Mouse (Mus musculus) embryonic facial prominence, embryonic 14.5 days (tissue): ENCODE data around the gene Sypl. TPM values are rescaled to one million over a fixed set of nuclear protein-coding genes. Genes with fewer than 3 reads are reported as not detected.

Experiments used
- ATAC-seq: fragments of 200-750 bp; cut with Nextera tagmentation; 2 replicates; pipeline ENCODE4 v1.8.0; 2017; ENCODE audit warnings: low read depth, moderate number of reproducible peaks, moderate TSS enrichment
- DNase-seq: peaks from one replicate; pipeline ENCODE4 v3.0.0-alpha.2; 2015; ENCODE audit warnings: low spot score
- H3K27ac ChIP-seq: fragments of 300-500 bp; sonication (generic); replicated peaks from 2 replicates; pipeline ENCODE4 v1.5.1; 2014; ENCODE audit warnings: low read depth, mild to moderate bottlenecking, low read length, moderate library complexity
- H3K27me3 ChIP-seq: fragments of 300-500 bp; sonication (generic); replicated peaks from 2 replicates; pipeline ENCODE4 v1.6.1; 2014; ENCODE audit warnings: low read length; ENCODE audit not compliant: control insufficient read depth, insufficient read depth
- H3K36me3 ChIP-seq: fragments of 300-500 bp; sonication (generic); 2 replicates; pipeline ENCODE4 v1.6.1; 2014; ENCODE audit warnings: low read length, mixed read lengths; ENCODE audit not compliant: control insufficient read depth, insufficient read depth
- H3K4me1 ChIP-seq: fragments of 300-500 bp; sonication (generic); 2 replicates; pipeline ENCODE4 v1.6.1; 2014; ENCODE audit warnings: antibody characterized with exemption, low read length; ENCODE audit not compliant: control insufficient read depth, insufficient read depth
- H3K4me2 ChIP-seq: fragments of 300-500 bp; sonication (generic); 2 replicates; pipeline ENCODE4 v1.6.1; 2014; ENCODE audit warnings: low read depth, mild to moderate bottlenecking, low read length, moderate library complexity, mixed read lengths
- H3K4me3 ChIP-seq: fragments of 300-500 bp; sonication (generic); 2 replicates; pipeline ENCODE4 v1.5.1; 2014; ENCODE audit warnings: low read depth, mild to moderate bottlenecking, low read length
- H3K9ac ChIP-seq: fragments of 300-500 bp; sonication (generic); 2 replicates; pipeline ENCODE4 v1.6.1; 2014; ENCODE audit warnings: low read depth, mild to moderate bottlenecking, low read length, moderate library complexity, mixed read lengths
- H3K9me3 ChIP-seq: fragments of 300-500 bp; sonication (generic); 2 replicates; pipeline ENCODE4 v1.6.1; 2016; ENCODE audit warnings: low read length; ENCODE audit not compliant: control insufficient read depth
- WGBS: fragments of 180-500 bp; shearing (Covaris S2); extraction: QIAGEN DNeasy Blood & Tissue Kit; methylation state at CpG from one replicate; pipeline ENCODE4 v1.1.7; 2014; 5-methylcytosine and 5-hydroxymethylcytosine counted together
- polyA plus RNA-seq: library from polyadenylated mRNA; unstranded; fragments of >200 nt; fragmentation: Nextera tagmentation; extraction: Ambion mirVana; gene quantifications from 2 replicates; pipeline ENCODE4 v1.2.1, GENCODE M21; 2014

Gene Sypl
- polyA plus RNA-seq, 1 experiment from 2014 or later, result 119 TPM

DNA sequence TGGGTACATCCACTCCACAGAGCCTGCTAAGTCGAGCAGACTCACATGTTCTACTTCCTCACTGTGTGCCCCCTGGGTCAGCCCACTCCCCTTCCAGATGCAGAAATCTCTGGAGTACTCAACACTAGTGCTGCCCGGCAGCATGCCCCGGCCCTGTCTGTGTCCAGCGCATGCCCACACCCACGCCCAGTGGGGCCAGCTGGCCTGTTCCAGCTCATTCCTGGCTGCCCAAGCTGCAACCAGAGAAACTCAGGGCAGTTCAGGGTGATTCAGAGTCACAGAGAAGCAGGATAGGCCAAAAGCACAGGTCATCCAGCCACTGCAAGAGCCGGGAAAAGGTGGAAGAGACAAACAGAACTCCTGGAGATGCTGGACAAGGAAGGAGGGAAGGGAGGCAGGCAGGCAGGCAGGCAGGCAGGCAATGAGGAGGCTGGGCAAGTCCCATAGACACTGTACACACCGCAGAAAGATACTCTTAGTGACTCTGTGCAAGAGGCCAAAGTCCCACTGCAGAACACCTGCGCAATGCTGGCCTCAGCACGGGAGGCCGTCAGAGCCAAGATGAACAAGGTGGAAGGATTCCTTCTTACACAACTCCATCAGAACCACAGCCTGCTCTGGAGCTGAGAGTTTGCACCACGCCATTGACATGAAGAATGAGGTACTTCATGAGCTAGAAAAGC is 23.7 kb upstream of the Sypl start:
- no peak overlapping the region for H3K4me3 ChIP-seq
- H3K9ac ChIP-seq, result no peak overlapping the region
- H3K4me2 ChIP-seq, result no peak overlapping the region
- no peak for ATAC-seq
- H3K4me1 ChIP-seq, result peaks cover 15% of the 10 kb centered on the region
- no peak for DNase-seq
- no peaks in the 10 kb centered on the region for H3K36me3 ChIP-seq
- H3K9me3 ChIP-seq, result no peaks in the 10 kb centered on the region
- 80% methylated on average over 11 of the region's 11 CpGs for WGBS
- H3K27ac ChIP-seq, result no peak overlapping the region
- no peaks in the 10 kb centered on the region for H3K27me3 ChIP-seq

DNA sequence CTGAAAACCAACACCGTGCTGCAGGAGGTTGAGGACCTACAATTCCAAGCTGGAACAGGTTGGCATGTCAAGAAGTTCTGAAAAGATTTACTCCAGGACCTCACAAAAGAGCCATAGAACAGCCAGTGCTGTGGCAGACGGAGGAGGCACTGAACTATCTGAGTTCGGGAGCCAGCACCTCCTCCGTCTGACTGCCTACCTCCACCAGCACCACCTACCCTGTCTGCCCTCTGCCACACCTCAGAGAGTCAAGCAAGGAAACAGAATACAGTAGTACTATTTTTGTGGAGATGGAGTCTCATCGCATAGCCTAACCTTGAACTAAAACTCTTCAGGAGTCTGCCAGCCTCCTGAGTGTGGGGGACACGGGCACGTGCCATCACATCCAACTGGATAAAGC is 23.1 kb upstream of the Sypl start:
- no peaks in the 10 kb centered on the region for H3K27me3 ChIP-seq
- H3K9me3 ChIP-seq, result no peaks in the 10 kb centered on the region
- no peak overlapping the region for H3K4me2 ChIP-seq
- H3K4me3 ChIP-seq, result no peak overlapping the region
- peaks cover 15% of the 10 kb centered on the region for H3K4me1 ChIP-seq
- DNase-seq (no peak), ATAC-seq (no peak)
- WGBS, result 78% methylated on average over 7 of the region's 7 CpGs
- H3K27ac ChIP-seq, result no peak overlapping the region
- no peaks in the 10 kb centered on the region for H3K36me3 ChIP-seq
- H3K9ac ChIP-seq, result no peak overlapping the region

DNA sequence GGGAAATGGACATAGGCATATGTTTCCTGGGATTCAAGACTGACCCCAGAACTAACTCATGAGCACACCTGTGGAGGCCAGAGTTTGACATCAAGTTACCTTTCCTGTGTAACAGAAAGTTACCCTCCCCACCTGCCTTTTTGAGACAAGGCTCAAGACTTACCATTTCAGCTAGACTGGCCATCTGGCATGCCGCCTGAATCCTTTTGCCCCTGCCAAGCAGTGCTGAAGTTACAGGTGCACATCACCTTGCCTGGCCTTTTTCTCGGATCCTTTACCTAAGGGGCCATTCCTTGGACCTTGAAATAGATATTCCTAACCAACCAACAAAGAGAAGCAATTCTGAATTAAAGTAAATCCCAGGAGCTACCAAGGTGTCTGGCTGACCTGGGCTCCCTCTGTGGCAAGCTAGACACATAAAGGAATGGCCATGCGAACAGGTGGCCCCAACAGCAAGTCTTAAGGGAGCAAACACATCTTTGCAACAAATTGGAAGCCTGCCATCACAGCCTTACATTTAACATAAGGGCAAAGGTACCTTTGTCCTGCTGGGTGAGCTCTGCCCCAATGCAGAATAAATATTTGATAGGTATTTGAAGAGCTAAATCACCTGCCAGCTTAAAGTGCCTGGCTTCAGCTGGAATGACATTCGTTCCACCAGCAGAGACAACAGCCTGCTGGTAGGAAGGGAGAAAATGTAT is 17.3 kb upstream of the Sypl start:
- H3K36me3 ChIP-seq, result no peaks in the 10 kb centered on the region
- H3K4me2 ChIP-seq, result no peak overlapping the region
- no peaks in the 10 kb centered on the region for H3K4me1 ChIP-seq
- DNase-seq (no peak), ATAC-seq (no peak)
- no peak overlapping the region for H3K27ac ChIP-seq
- no peak overlapping the region for H3K9ac ChIP-seq
- no peaks in the 10 kb centered on the region for H3K9me3 ChIP-seq
- H3K27me3 ChIP-seq, result no peaks in the 10 kb centered on the region
- no peak overlapping the region for H3K4me3 ChIP-seq
- whole genome bisulfite sequencing, result 72% methylated on average over 4 of the region's 4 CpGs

DNA sequence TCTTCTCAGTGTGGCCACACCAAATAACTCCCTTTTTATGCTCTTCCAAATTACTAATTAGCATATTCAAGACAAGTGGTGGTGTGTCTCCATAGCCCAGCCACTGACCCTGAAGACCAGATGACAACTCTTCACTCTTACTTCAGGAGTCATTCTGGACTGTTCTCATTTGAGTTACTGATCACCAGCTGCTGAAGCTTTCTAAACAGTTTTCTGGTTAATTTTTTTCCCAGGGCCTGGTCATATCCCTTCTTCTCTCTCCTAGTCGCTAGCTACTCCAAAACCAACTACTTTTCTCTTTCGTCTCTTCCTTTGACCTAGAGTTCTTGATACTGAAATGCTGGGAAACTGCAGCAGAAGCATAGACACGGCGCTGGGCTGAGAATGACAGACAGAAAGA is 12.6 kb upstream of the Sypl start:
- H3K4me2 ChIP-seq, result no peak overlapping the region
- whole genome bisulfite sequencing, result 79% methylated on average over 4 of the region's 4 CpGs
- no peak overlapping the region for H3K4me3 ChIP-seq
- DNase-seq (no peak), ATAC-seq (no peak)
- no peaks in the 10 kb centered on the region for H3K36me3 ChIP-seq
- H3K9me3 ChIP-seq, result no peaks in the 10 kb centered on the region
- no peak overlapping the region for H3K9ac ChIP-seq
- no peaks in the 10 kb centered on the region for H3K27me3 ChIP-seq
- H3K27ac ChIP-seq, result no peak overlapping the region
- H3K4me1 ChIP-seq, result no peaks in the 10 kb centered on the region

DNA sequence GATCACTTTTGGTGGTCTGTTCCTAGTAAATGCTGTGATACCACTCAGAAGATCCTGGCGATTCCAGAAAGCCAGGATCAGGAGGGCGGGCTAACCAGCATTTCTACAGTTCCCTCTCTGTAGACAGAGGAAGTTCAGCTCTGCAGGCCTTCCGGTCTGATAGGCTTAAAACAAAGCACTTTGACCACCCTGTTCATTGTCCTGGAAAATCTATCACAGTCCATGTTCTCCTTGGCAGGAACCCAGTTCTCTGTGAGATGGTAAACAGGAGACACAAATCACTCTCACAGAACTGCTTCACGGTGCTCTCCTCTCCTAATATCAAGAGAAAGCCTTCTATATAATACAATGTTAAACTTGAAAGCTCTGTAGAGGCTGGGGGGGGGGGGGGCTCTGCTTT is 10.3 kb upstream of the Sypl start:
- no peaks in the 10 kb centered on the region for H3K9me3 ChIP-seq
- DNase-seq, result no peak
- no peak overlapping the region for H3K4me3 ChIP-seq
- H3K36me3 ChIP-seq, result no peaks in the 10 kb centered on the region
- no peaks in the 10 kb centered on the region for H3K4me1 ChIP-seq
- 73% methylated on average over 4 of the region's 4 CpGs for WGBS
- H3K27me3 ChIP-seq, result no peaks in the 10 kb centered on the region
- no peak for ATAC-seq
- no peak overlapping the region for H3K27ac ChIP-seq
- no peak overlapping the region for H3K4me2 ChIP-seq
- no peak overlapping the region for H3K9ac ChIP-seq

DNA sequence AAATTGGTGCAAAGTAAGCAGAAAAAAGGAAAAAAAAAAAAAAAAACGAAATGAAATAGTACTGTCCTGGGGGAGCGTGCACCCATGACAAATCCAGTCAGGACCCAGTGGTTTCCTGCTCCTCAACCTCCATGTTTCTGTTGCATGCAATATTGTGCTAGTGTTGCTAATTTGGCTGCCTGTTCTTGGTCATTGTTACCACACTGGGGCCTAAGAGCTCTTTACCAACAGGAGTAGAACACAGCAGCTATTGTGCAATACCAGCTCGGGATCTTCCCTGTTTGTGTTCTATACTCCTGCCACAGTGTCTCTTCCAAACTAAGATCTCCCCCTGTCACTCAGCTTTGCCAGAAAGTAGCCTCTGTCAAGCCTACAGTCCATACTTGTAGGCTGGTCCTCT is 9.7 kb upstream of the Sypl start:
- H3K9me3 ChIP-seq, result no peaks in the 10 kb centered on the region
- H3K27me3 ChIP-seq, result no peaks in the 10 kb centered on the region
- no peak overlapping the region for H3K27ac ChIP-seq
- 70% methylated on average over 3 of the region's 3 CpGs for WGBS
- no peak overlapping the region for H3K4me3 ChIP-seq
- H3K4me2 ChIP-seq, result no peak overlapping the region
- H3K4me1 ChIP-seq, result no peaks in the 10 kb centered on the region
- no peaks in the 10 kb centered on the region for H3K36me3 ChIP-seq
- no peak for ATAC-seq
- no peak overlapping the region for H3K9ac ChIP-seq
- DNase-seq, result no peak

DNA sequence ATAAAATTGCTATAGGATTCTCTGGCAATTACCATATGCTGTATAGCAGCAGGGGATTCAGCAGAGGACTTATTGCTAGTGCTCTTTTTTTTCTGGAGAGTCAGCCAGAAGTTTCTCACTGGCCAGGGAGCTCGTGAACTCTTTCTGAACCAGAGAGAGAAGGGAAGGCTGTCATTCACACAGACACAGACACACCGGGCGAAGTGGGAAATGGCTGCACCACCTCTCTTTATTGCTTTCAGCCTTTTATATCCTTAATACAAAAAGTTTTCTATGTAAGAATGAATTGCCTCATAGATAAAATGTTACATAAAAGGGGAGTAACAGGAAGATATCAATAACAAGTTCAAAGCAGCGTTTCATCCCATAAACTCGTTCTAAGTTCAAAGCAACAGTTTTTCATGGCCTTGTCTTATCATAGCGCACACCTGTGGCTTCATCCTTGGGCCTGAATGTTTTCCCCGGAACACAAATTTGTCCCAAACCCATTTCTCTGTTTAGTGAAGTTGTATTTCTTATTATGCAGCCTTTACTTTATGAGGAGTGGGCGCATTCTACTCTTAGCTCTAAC is 8.7 kb upstream of the Sypl start:
- no peak overlapping the region for H3K4me2 ChIP-seq
- H3K27ac ChIP-seq, result no peak overlapping the region
- ATAC-seq, result no peak
- H3K4me1 ChIP-seq, result no peaks in the 10 kb centered on the region
- no peak for DNase-seq
- no peaks in the 10 kb centered on the region for H3K9me3 ChIP-seq
- H3K4me3 ChIP-seq, result no peak overlapping the region
- no peak overlapping the region for H3K9ac ChIP-seq
- H3K36me3 ChIP-seq, result no peaks in the 10 kb centered on the region
- WGBS, result 75% methylated on average over 8 of the region's 8 CpGs
- H3K27me3 ChIP-seq, result no peaks in the 10 kb centered on the region

DNA sequence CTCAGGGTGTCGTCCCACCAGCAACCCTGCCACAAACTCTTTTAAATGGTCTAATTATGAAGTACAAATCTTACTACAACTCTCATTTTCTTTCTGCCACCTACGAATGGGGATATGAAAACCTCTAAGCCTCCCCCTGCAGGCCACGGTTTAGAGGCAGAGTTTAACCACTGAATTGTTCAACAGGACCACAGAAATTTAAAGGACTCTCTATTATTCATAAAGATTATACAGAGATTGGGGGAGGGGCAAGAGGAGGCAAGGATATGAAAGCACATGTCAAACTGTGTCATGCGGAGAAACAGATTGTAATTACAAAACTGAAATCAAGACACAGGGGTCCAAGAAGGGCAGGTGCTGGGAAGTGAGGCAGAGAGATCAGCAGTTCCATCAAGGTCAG is 7.3 kb upstream of the Sypl start:
- Histone ChIP-seq H3K4me3 (no peak overlapping the region), H3K36me3 (no peaks in the 10 kb centered on the region), H3K9ac (no peak overlapping the region), H3K27me3 (no peaks in the 10 kb centered on the region), H3K4me2 (no peak overlapping the region), H3K27ac (no peak overlapping the region), H3K9me3 (no peaks in the 10 kb centered on the region), H3K4me1 (no peaks in the 10 kb centered on the region)
- ATAC-seq (no peak), DNase-seq (no peak)
- WGBS, result 76% methylated on average over 4 of the region's 4 CpGs

DNA sequence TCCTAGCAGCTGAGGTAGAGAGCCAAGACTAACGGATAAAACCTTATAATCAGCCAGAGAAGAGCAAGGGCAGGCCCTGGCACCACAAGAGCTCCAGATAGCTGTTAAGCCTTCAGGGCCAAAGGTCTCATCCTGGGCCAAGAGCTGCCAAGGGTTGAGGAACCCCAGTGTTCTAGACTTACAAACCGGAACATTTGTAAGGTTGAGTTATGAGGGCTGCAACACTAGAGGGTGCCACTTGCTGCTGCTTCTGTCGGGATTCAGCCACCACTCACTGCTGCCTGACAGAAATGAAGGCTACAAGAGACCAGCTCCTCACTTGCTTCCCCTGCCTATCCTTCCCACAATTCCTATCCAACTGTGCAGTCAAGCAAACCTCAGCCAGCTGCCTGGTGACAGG is 1.3 kb upstream of the Sypl start:
- 40% methylated on average over 3 of the region's 3 CpGs for WGBS
- no peak for ATAC-seq
- H3K27me3 ChIP-seq, result no peaks in the 10 kb centered on the region
- no peak for DNase-seq
- H3K9me3 ChIP-seq, result no peaks in the 10 kb centered on the region
- H3K4me3 ChIP-seq, result no peak overlapping the region
- no peak overlapping the region for H3K9ac ChIP-seq
- H3K27ac ChIP-seq, result no peak overlapping the region
- no peak overlapping the region for H3K4me2 ChIP-seq
- peaks cover 14% of the 10 kb centered on the region for H3K4me1 ChIP-seq
- no peaks in the 10 kb centered on the region for H3K36me3 ChIP-seq
